Mouse (Mus musculus) intestine, embryonic 14.5 days (tissue): ENCODE data around the gene Zfp428. TPM values are rescaled to one million over a fixed set of nuclear protein-coding genes. Genes with fewer than 3 reads are reported as not detected.

Experiments used
- ATAC-seq: fragments of 200-750 bp; cut with Nextera tagmentation; replicated peaks from 2 replicates; pipeline ENCODE4 v1.8.0; 2017; ENCODE audit warnings: low read depth, moderate number of reproducible peaks, moderate TSS enrichment, moderate library complexity; ENCODE audit not compliant: low FRiP score, low TSS enrichment
- DNase-seq: peaks from one replicate; pipeline ENCODE4 v3.0.0-alpha.2; 2018; ENCODE audit warnings: low spot score
- H3K27ac ChIP-seq: fragments of 300-500 bp; sonication (generic); 2 replicates; pipeline ENCODE4 v1.5.1; 2014; ENCODE audit warnings: low read depth, mild to moderate bottlenecking, control low read depth
- H3K27me3 ChIP-seq: fragments of 300-500 bp; sonication (generic); replicated peaks from 2 replicates; pipeline ENCODE4 v1.6.1; 2014; ENCODE audit warnings: low read length, control low read depth; ENCODE audit not compliant: control insufficient read depth, insufficient read depth
- H3K36me3 ChIP-seq: fragments of 300-500 bp; sonication (generic); 2 replicates; pipeline ENCODE4 v1.6.1; 2014; ENCODE audit warnings: low read length, control low read depth; ENCODE audit not compliant: control insufficient read depth, insufficient read depth
- H3K4me1 ChIP-seq: fragments of 300-500 bp; sonication (generic); replicated peaks from 2 replicates; pipeline ENCODE4 v1.6.1; 2014; ENCODE audit warnings: low read length, control low read depth, mixed read lengths; ENCODE audit not compliant: control insufficient read depth, insufficient read depth
- H3K4me2 ChIP-seq: fragments of 300-500 bp; sonication (generic); 2 replicates; pipeline ENCODE4 v1.6.1; 2014; ENCODE audit warnings: low read length
- H3K4me3 ChIP-seq: fragments of 300-500 bp; sonication (generic); 2 replicates; pipeline ENCODE4 v1.5.1; 2014; ENCODE audit warnings: low read depth, low read length, control low read depth, mixed read lengths
- H3K9ac ChIP-seq: fragments of 300-500 bp; sonication (generic); 2 replicates; pipeline ENCODE4 v1.6.1; 2014; ENCODE audit warnings: mild to moderate bottlenecking, low read length
- H3K9me3 ChIP-seq: fragments of 300-500 bp; sonication (generic); 2 replicates; pipeline ENCODE4 v1.6.1; 2016; ENCODE audit warnings: low read length, control low read depth; ENCODE audit not compliant: control insufficient read depth
- WGBS: fragments of 180-500 bp; shearing (Covaris S2); extraction: QIAGEN DNeasy Blood & Tissue Kit; methylation state at CpG from one replicate; pipeline ENCODE4 v1.1.7; 2014; 5-methylcytosine and 5-hydroxymethylcytosine counted together
- polyA plus RNA-seq: library from polyadenylated mRNA; unstranded; fragments of >200 nt; fragmentation: Nextera tagmentation; extraction: Ambion mirVana; gene quantifications from 2 replicates; pipeline ENCODE4 v1.2.1, GENCODE M21; 2014

Gene Zfp428
- polyA plus RNA-seq, 1 experiment from 2014 or later: 30.3 TPM

DNA sequence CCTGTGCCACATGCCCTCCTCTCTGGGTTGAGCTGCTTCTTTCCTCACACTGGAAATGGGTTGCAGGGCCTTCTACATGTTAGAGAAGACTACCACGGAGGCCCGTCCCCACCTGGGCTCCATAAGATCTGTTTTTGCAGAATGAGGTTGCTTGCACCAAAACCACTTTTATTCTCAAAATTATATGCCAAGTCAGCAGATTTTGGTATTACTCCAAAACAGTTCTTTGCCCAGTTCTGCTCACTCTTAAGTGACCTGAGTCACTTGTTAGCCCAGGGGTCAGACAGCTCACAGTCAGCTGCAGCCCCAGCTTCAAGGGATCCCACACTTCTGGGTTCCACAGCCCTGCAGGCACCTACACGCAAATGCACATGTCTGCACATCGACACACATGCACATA is 54.6 kb downstream of the Zfp428 start:
- DNase-seq: no peak
- no peak overlapping the region for H3K27ac ChIP-seq
- no peak overlapping the region for H3K4me2 ChIP-seq
- no peaks in the 10 kb centered on the region for H3K4me1 ChIP-seq
- H3K9ac ChIP-seq: no peak overlapping the region
- WGBS: 86% methylated on average over 4 of the region's 4 CpGs
- H3K36me3 ChIP-seq: peaks cover 74% of the 10 kb centered on the region
- H3K9me3 ChIP-seq: no peaks in the 10 kb centered on the region
- H3K4me3 ChIP-seq: no peak overlapping the region
- ATAC-seq: no peak
- H3K27me3 ChIP-seq: no peaks in the 10 kb centered on the region

DNA sequence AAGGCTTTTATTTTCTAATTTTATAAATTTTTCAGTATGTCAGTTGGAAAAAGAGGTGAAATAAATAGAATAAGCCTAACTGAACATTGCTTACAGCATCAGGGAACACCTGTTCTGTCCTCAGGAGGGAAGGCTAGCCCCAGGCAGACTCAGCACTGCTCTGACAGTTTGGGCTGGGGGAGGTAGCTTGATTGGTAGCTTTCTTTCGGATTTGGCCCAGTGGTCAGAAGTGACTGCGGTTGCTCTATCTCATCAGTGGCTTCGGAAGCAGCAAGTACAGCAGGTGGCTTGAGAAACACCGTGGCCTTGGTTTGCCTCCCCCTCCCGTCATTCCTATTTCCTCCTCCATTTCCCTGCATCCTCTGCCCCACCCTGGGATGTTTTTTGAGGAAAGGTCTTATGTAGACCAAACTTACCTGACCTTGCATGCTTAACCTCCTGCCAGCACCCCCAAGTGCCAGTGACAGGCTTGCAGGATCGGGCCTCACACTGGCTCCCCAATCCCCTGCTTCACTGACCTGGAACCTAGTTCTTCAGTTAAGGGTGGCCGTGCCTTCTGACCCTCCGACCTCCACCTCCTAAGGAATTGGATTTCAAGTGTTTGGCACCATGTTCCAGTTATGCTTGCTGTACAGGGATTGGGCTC is 56.5 kb downstream of the Zfp428 start:
- DNase-seq (no peak), ATAC-seq (no peak)
- no peak overlapping the region for H3K27ac ChIP-seq
- H3K36me3 ChIP-seq: peaks cover 89% of the 10 kb centered on the region
- no peaks in the 10 kb centered on the region for H3K27me3 ChIP-seq
- WGBS: 91% methylated on average over 8 of the region's 8 CpGs
- H3K4me1 ChIP-seq: no peaks in the 10 kb centered on the region
- H3K4me2 ChIP-seq: no peak overlapping the region
- H3K4me3 ChIP-seq: no peak overlapping the region
- H3K9ac ChIP-seq: no peak overlapping the region
- H3K9me3 ChIP-seq: no peaks in the 10 kb centered on the region

GRCm38 (mm10) chr7:24563837-24564206 is 57.0 kb downstream of the Zfp428 start:
- no peak for ATAC-seq
- no peak overlapping the region for H3K27ac ChIP-seq

DNA sequence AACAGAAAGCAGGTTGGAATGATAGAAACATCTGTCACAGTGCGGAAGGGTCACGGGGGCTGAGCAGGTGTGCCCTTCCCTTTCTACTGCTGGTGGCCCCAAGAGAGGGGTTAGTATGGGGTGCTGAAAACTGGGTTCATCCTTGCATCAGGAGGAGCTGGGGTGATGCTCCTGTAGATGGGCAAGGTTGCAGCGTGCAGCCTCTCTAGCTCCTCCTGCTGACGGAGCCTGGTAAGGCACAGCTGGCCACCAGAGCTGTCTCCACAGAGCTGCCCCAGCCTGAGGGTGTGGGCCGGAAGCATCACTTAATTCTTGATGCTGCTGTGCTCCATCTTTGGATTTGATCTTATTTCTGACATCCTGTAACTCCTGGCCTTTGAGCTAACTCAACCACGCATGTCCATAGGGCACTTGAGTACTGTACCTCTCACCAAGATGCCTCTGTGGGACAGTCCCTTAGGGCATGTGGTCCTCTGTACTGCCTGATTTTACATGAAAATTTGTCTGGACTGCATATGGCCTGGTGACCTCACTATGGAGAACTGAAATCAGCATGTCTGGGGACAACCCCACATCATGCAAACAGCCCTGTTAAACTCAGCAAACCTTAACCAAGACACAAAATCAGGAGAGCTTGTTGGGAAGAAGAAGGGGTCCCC is 57.9 kb downstream of the Zfp428 start:
- DNase-seq (peak; percentile 89), ATAC-seq (0 out of 2 replicates have a peak, but pooled peaks have one; percentile 54)
- Histone ChIP-seq H3K4me2 (no peak overlapping the region), H3K9me3 (no peaks in the 10 kb centered on the region), H3K9ac (no peak overlapping the region), H3K36me3 (peaks cover 87% of the 10 kb centered on the region), H3K27ac (no peak overlapping the region), H3K4me3 (no peak overlapping the region), H3K4me1 (no peaks in the 10 kb centered on the region), H3K27me3 (no peaks in the 10 kb centered on the region)
- 64% methylated on average over 6 of the region's 6 CpGs for WGBS

More at GRCm38 (mm10) chr7:24563837-24564206, 57.0 kb downstream of the Zfp428 start:
- no peak for DNase-seq
- WGBS: 89% methylated on average over 4 of the region's 4 CpGs
- no peak overlapping the region for H3K4me2 ChIP-seq
- H3K36me3 ChIP-seq: peaks cover 90% of the 10 kb centered on the region
- H3K9me3 ChIP-seq: no peaks in the 10 kb centered on the region
- H3K27me3 ChIP-seq: no peaks in the 10 kb centered on the region
- no peaks in the 10 kb centered on the region for H3K4me1 ChIP-seq
- H3K4me3 ChIP-seq: no peak overlapping the region
- H3K9ac ChIP-seq: no peak overlapping the region

Other genes starting within 250 kb of the Zfp428 start
- gene Zfp93, start 236.6 kb upstream of the Zfp428 start, polyA plus RNA-seq: 7.4 and 8.1 TPM in 2 replicates
- 24.7 and 31.8 TPM in 2 replicates for gene Zfp61, start 205.8 kb upstream of the Zfp428 start, polyA plus RNA-seq
- gene Zfp94, start 190.3 kb upstream of the Zfp428 start, polyA plus RNA-seq: 9.1 and 12.0 TPM in 2 replicates
- gene Tescl, start 173.1 kb upstream of the Zfp428 start, polyA plus RNA-seq: not detected in 2 replicates
- gene Lypd5, start 157.8 kb upstream of the Zfp428 start, polyA plus RNA-seq: not detected in 2 replicates
- gene Kcnn4, start 136.7 kb upstream of the Zfp428 start, polyA plus RNA-seq: 0.43 and 0.70 TPM in 2 replicates
- 24.0 and 24.5 TPM in 2 replicates for gene Smg9, start 107.4 kb upstream of the Zfp428 start, polyA plus RNA-seq
- gene Irgc1, start 54.7 kb upstream of the Zfp428 start, polyA plus RNA-seq: not detected in 2 replicates
- 10.0 and 10.7 TPM in 2 replicates for gene Plaur, start 44.5 kb upstream of the Zfp428 start, polyA plus RNA-seq
- 0.64 and 1.7 TPM in 2 replicates for gene Cadm4, start 25.0 kb upstream of the Zfp428 start, polyA plus RNA-seq
- gene AC161166.1, start 5.4 kb downstream of the Zfp428 start, polyA plus RNA-seq: 0.40 and 0.46 TPM in 2 replicates
- gene Irgq, start 23.7 kb downstream of the Zfp428 start, polyA plus RNA-seq: 6.3 and 7.3 TPM in 2 replicates
- not detected in 2 replicates for gene Pinlyp, start 39.1 kb downstream of the Zfp428 start, polyA plus RNA-seq
- 91.5 and 108 TPM in 2 replicates for gene Xrcc1, start 39.3 kb downstream of the Zfp428 start, polyA plus RNA-seq
- gene Ethe1, start 80.5 kb downstream of the Zfp428 start, polyA plus RNA-seq: 42.9 and 46.5 TPM in 2 replicates
- gene Zfp575, start 80.6 kb downstream of the Zfp428 start, polyA plus RNA-seq: 3.1 and 3.6 TPM in 2 replicates
- gene Phldb3, start 103.8 kb downstream of the Zfp428 start, polyA plus RNA-seq: 0.31 and 0.38 TPM in 2 replicates
- gene Lypd3, start 129.5 kb downstream of the Zfp428 start, polyA plus RNA-seq: 0.50 and 0.77 TPM in 2 replicates
- not detected in 2 replicates for gene Tex101, start 169.7 kb downstream of the Zfp428 start, polyA plus RNA-seq
- gene BC049730, start 202.2 kb downstream of the Zfp428 start, polyA plus RNA-seq: not detected in 2 replicates
- gene Gm4763, start 219.9 kb downstream of the Zfp428 start, polyA plus RNA-seq: not detected in 2 replicates